Mouse (Mus musculus) MEL (cell line): ENCODE data around the gene Sox5. TPM values are rescaled to one million over a fixed set of nuclear protein-coding genes. Genes with fewer than 3 reads are reported as not detected.

Source experiments
- DNase-seq: peaks from one replicate; pipeline ENCODE4 v3.0.0; 2011; ENCODE audit warnings: low read depth, low spot score
- H3K27ac ChIP-seq: 2 replicates; pipeline ENCODE4 v1.5.1; 2012; ENCODE audit warnings: low read depth, mild to moderate bottlenecking, control low read depth, low read length, moderate library complexity; ENCODE audit not compliant: control insufficient read depth
- H3K27me3 ChIP-seq, 2 experiments: fragments of 150-350 bp in 1 of 2; sonication (generic) in 1 of 2; 2 replicates each; pipeline ENCODE4 v1.6.1; 2012; ENCODE audit warnings: low read length in 2 of 2, mild to moderate bottlenecking in 2 of 2, improper control_type of control experiment in 1 of 2, moderate library complexity in 1 of 2; ENCODE audit not compliant: insufficient read depth in 2 of 2, control insufficient read depth in 1 of 2
- H3K36me3 ChIP-seq, 2 experiments: 2 replicates each; pipeline ENCODE4 v1.6.1; 2012 to 2014; ENCODE audit warnings: low read length in 2 of 2, improper control_type of control experiment in 1 of 2, inconsistent platforms in 1 of 2, mild to moderate bottlenecking in 1 of 2; ENCODE audit not compliant: insufficient read depth in 2 of 2, control insufficient read depth in 1 of 2
- H3K4me1 ChIP-seq, 2 experiments: fragments of 150-350 bp in 1 of 2; sonication (generic) in 1 of 2; 2 replicates each; pipeline ENCODE4 v1.6.1; 2012; ENCODE audit warnings: low read length in 2 of 2, improper control_type of control experiment in 1 of 2, mild to moderate bottlenecking in 1 of 2; ENCODE audit not compliant: insufficient read depth in 2 of 2, control insufficient read depth in 1 of 2
- H3K4me3 ChIP-seq, 2 experiments: fragments of 150-350 bp in 1 of 2; sonication (generic) in 1 of 2; 2 replicates each; pipeline ENCODE4 v1.5.1; 2012; ENCODE audit warnings: low read depth in 2 of 2, low read length in 2 of 2, mild to moderate bottlenecking in 2 of 2, moderate library complexity in 2 of 2, control low read depth in 1 of 2, improper control_type of control experiment in 1 of 2; ENCODE audit not compliant: control insufficient read depth in 1 of 2, insufficient read depth in 1 of 2
- H3K79me2 ChIP-seq: 2 replicates; pipeline ENCODE4 v1.6.1; 2012; ENCODE audit warnings: mild to moderate bottlenecking, low read length, moderate library complexity; ENCODE audit not compliant: control insufficient read depth, poor library complexity, insufficient read depth
- H3K9ac ChIP-seq: 2 replicates; pipeline ENCODE4 v1.6.1; 2012; ENCODE audit warnings: low read depth, mild to moderate bottlenecking, control low read depth, low read length, moderate library complexity; ENCODE audit not compliant: control insufficient read depth, poor library complexity, severe bottlenecking
- H3K9me3 ChIP-seq: fragments of 150-350 bp; sonication (generic); replicated peaks from 2 replicates; pipeline ENCODE4 v1.6.1; 2012; ENCODE audit warnings: mild to moderate bottlenecking, low read length, improper control_type of control experiment, moderate library complexity; ENCODE audit not compliant: insufficient read depth
- BHLHE40 ChIP-seq: IDR thresholded peaks from 2 replicates; pipeline ENCODE4 v1.6.1; 2012; ENCODE audit warnings: low read depth, mild to moderate bottlenecking, inconsistent platforms, low read length, improper control_type of control experiment, borderline replicate concordance
- CHD1 ChIP-seq: IDR thresholded peaks from 2 replicates; pipeline ENCODE4 v1.6.1; 2012; ENCODE audit warnings: low read depth, mild to moderate bottlenecking, inconsistent platforms, low read length, improper control_type of control experiment
- EP300 ChIP-seq, 2 experiments: IDR thresholded peaks; 2 replicates each; pipeline ENCODE4 v1.6.1; 2011; ENCODE audit warnings: improper control_type of control experiment in 2 of 2, low read length in 2 of 2, low read depth in 1 of 2, mild to moderate bottlenecking in 1 of 2
- GABPA ChIP-seq: IDR thresholded peaks from 2 replicates; pipeline ENCODE4 v1.6.1; 2012; ENCODE audit warnings: low read depth, mild to moderate bottlenecking, inconsistent platforms, low read length, improper control_type of control experiment, moderate library complexity
- HCFC1 ChIP-seq: IDR thresholded peaks from 2 replicates; pipeline ENCODE4 v1.6.1; 2012; ENCODE audit warnings: low read depth, mild to moderate bottlenecking, inconsistent platforms, low read length, improper control_type of control experiment, moderate library complexity
- JUND ChIP-seq: IDR thresholded peaks from 2 replicates; pipeline ENCODE4 v1.6.1; 2011; ENCODE audit warnings: low read depth, mild to moderate bottlenecking, improper control_type of control experiment, low read length
- MAFK ChIP-seq: IDR thresholded peaks from 2 replicates; pipeline ENCODE4 v1.6.1; 2011; ENCODE audit warnings: low read depth, mild to moderate bottlenecking, low read length, improper control_type of control experiment, borderline replicate concordance
- MAZ ChIP-seq: IDR thresholded peaks from 2 replicates; pipeline ENCODE4 v1.6.1; 2012; ENCODE audit warnings: low read depth, mild to moderate bottlenecking, inconsistent platforms, low read length, improper control_type of control experiment
- MXI1 ChIP-seq: IDR thresholded peaks from 2 replicates; pipeline ENCODE4 v1.6.1; 2011; ENCODE audit warnings: mild to moderate bottlenecking, low read depth, low read length, improper control_type of control experiment
- MYC ChIP-seq: IDR thresholded peaks from 2 replicates; pipeline ENCODE4 v1.6.1; 2011; ENCODE audit warnings: low read depth, mild to moderate bottlenecking, low read length, improper control_type of control experiment, moderate library complexity
- NELFE ChIP-seq: IDR thresholded peaks from 2 replicates; pipeline ENCODE4 v1.6.1; 2011; ENCODE audit warnings: low read depth, low read length, improper control_type of control experiment
- POLR2A ChIP-seq, 2 experiments: IDR thresholded peaks; 2 replicates each; pipeline ENCODE4 v1.6.1; 2011 to 2012; ENCODE audit warnings: low read length in 2 of 2, mild to moderate bottlenecking in 2 of 2, control low read depth in 1 of 2, improper control_type of control experiment in 1 of 2, low read depth in 1 of 2, moderate library complexity in 1 of 2; ENCODE audit not compliant: control insufficient read depth in 1 of 2, insufficient read depth in 1 of 2, poor library complexity in 1 of 2
- POLR2AphosphoS5 ChIP-seq: IDR thresholded peaks from 2 replicates; pipeline ENCODE4 v1.6.1; 2012; ENCODE audit warnings: low read depth, borderline replicate concordance, mild to moderate bottlenecking, inconsistent platforms, low read length, moderate library complexity, mixed read lengths
- RAD21 ChIP-seq: IDR thresholded peaks from 2 replicates; pipeline ENCODE4 v1.6.1; 2011; ENCODE audit warnings: mild to moderate bottlenecking, low read depth, low read length, improper control_type of control experiment
- SIN3A ChIP-seq: IDR thresholded peaks from 2 replicates; pipeline ENCODE4 v1.6.1; 2012; ENCODE audit warnings: low read length, improper control_type of control experiment, inconsistent platforms
- TCF12 ChIP-seq: IDR thresholded peaks from 2 replicates; pipeline ENCODE4 v1.6.1; 2014; ENCODE audit warnings: low read depth, mild to moderate bottlenecking, inconsistent platforms, low read length, improper control_type of control experiment, moderate library complexity
- UBTF ChIP-seq: IDR thresholded peaks from 2 replicates; pipeline ENCODE4 v1.6.1; 2012; ENCODE audit warnings: low read depth, mild to moderate bottlenecking, inconsistent platforms, low read length, improper control_type of control experiment, moderate library complexity, borderline replicate concordance; ENCODE audit not compliant: insufficient read depth
- USF2 ChIP-seq, 2 experiments: IDR thresholded peaks; 2 replicates each; pipeline ENCODE4 v1.6.1; 2011 to 2012; ENCODE audit warnings: improper control_type of control experiment in 2 of 2, low read length in 2 of 2, borderline replicate concordance in 1 of 2, inconsistent platforms in 1 of 2, low read depth in 1 of 2, mild to moderate bottlenecking in 1 of 2; ENCODE audit not compliant: insufficient read depth in 1 of 2
- ZC3H11A ChIP-seq: IDR thresholded peaks from 2 replicates; pipeline ENCODE4 v1.6.1; 2012; ENCODE audit warnings: low read depth, mild to moderate bottlenecking, inconsistent platforms, low read length, improper control_type of control experiment
- ZKSCAN1 ChIP-seq: IDR thresholded peaks from 2 replicates; pipeline ENCODE4 v1.6.1; 2012; ENCODE audit warnings: low read depth, mild to moderate bottlenecking, inconsistent platforms, low read length, improper control_type of control experiment, moderate library complexity
- ZMIZ1 ChIP-seq: IDR thresholded peaks from 2 replicates; pipeline ENCODE4 v1.6.1; 2012; ENCODE audit warnings: low read depth, mild to moderate bottlenecking, inconsistent platforms, low read length, improper control_type of control experiment, moderate library complexity
- polyA plus RNA-seq, 2 experiments: library from polyadenylated mRNA; stranded (reverse) in 1 of 2; unstranded in 1 of 2; fragments of >175 nt in 1 of 2; fragments of >200 nt in 1 of 2; gene quantifications; 2 replicates each; pipeline versions ENCODE4 v1.2.1 to v1.2.4; 2012; ENCODE audit warnings: low replicate concordance in 2 of 2, low read depth in 1 of 2; ENCODE audit not compliant: insufficient read length in 2 of 2, insufficient read depth in 1 of 2, missing spikeins in 1 of 2
- total RNA-seq: library from RNA; depleted of rRNA; stranded (reverse); fragments of 300-350 nt; gene quantifications from 2 replicates; pipeline ENCODE4 v1.2.3, GENCODE M21; 2012

Gene Sox5
- total and polyA plus RNA-seq, 3 experiments, result 0.19 to 3.0 TPM; not detected in 1

GRCm38 (mm10) chr6:144175590-144175989 lies 606.2 kb downstream of the Sox5 start:
- no peaks in the 10 kb centered on the region for H3K27me3 ChIP-seq
- no peak for DNase-seq
- H3K36me3 ChIP-seq, result no peaks in the 10 kb centered on the region
- H3K4me1 ChIP-seq, result no peaks in the 10 kb centered on the region
- no peak overlapping the region for H3K9ac ChIP-seq
- TF ChIP-seq ZMIZ1, result no peak
- no peak for TF ChIP-seq MAFK
- no peak for TF ChIP-seq UBTF
- TF ChIP-seq CHD1, result no peak
- TF ChIP-seq MXI1, result no peak
- no peak for TF ChIP-seq EP300 (IDR thresholded peaks at IDR 0.05; ENCODE audit: low read depth in 1 of 2, low read length in 2 of 2)
- no peak for TF ChIP-seq USF2 (IDR thresholded peaks at IDR 0.05; ENCODE audit: borderline replicate concordance in 1 of 2, insufficient read depth in 1 of 2, low read depth in 1 of 2, low read length in 2 of 2)
- no peak for TF ChIP-seq HCFC1
- no peaks in the 10 kb centered on the region for H3K79me2 ChIP-seq
- no peak overlapping the region for H3K27ac ChIP-seq
- no peak overlapping the region for H3K4me3 ChIP-seq
- no peaks in the 10 kb centered on the region for H3K9me3 ChIP-seq

- DNase-seq, result no peak
- no peaks in the 10 kb centered on the region for H3K79me2 ChIP-seq
These were observed 611.2 kb downstream of the Sox5 start for GRCm38 (mm10) chr6:144170541-144170940.

More at GRCm38 (mm10) chr6:144170541-144170940, 611.2 kb downstream of the Sox5 start:
- no peaks in the 10 kb centered on the region for H3K4me1 ChIP-seq
- H3K36me3 ChIP-seq, result no peaks in the 10 kb centered on the region
- H3K27me3 ChIP-seq, result no peaks in the 10 kb centered on the region
- no peaks in the 10 kb centered on the region for H3K9me3 ChIP-seq
- TF ChIP-seq POLR2AphosphoS5, result no peak
- TF ChIP-seq MYC, result no peak
- TF ChIP-seq MAZ, result no peak
- no peak for TF ChIP-seq BHLHE40
- TF ChIP-seq RAD21, result no peak
- no peak for TF ChIP-seq GABPA
- no peak for TF ChIP-seq SIN3A
- no peak for TF ChIP-seq MXI1
- TF ChIP-seq NELFE, result no peak
- TF ChIP-seq CHD1, result no peak
- no peak for TF ChIP-seq UBTF
- no peak for TF ChIP-seq POLR2A (IDR thresholded peaks at IDR 0.05; ENCODE audit: control insufficient read depth in 1 of 2, insufficient read depth in 1 of 2, low read depth in 1 of 2, low read length in 2 of 2, poor library complexity in 1 of 2)
- no peak for TF ChIP-seq MAFK
- TF ChIP-seq TCF12, result no peak
- no peak for TF ChIP-seq JUND
- no peak for TF ChIP-seq ZC3H11A
- no peak for TF ChIP-seq ZKSCAN1
- TF ChIP-seq, all 39 proteins: peak for 0
- no peak overlapping the region for H3K9ac ChIP-seq
- H3K4me3 ChIP-seq, result no peak overlapping the region
- H3K27ac ChIP-seq, result no peak overlapping the region
